Mouse (Mus musculus): ENCODE data around the gene Kmt2c.

DNA sequence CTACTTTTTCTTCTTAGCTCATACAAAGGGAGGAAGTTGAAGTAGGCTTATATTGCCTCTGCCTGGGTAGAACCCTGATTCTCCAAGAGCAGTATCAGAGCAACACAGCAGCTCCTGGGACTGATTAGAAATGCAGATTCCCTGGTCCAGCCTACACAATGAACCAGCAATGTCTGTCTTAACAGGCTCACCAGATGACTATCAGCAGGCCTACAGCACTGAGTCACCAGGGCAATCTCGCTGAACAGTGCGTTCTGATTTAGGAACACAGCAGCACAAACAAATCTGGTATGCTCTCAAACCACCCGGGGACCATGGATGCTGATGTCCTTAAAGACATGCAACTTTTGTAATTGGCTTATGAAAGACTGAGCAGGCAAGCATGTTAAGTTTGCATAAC is 201.8 kb downstream of the Kmt2c start:
- TF ChIP-seq GATA1 (IDR thresholded peaks at IDR 0.05; ENCODE audit: low read length) (no peak), TAL1 (IDR thresholded peaks at IDR 0.05; ENCODE audit: low read length) (no peak)
